Mouse (Mus musculus): ENCODE results near the gene Maml2. TPM values are rescaled to one million over a fixed set of nuclear protein-coding genes. Genes with fewer than 3 reads are reported as not detected.

Maml2 gene
- polyA plus RNA-seq, 1 experiment = 5.5 TPM

GRCm38 (mm10) chr9:13603533-13604143 lies 305.9 kb downstream of the Maml2 start:
- Histone ChIP-seq H3K27ac (ENCODE audit: insufficient read depth, low read length) (no peak overlapping the region), H3K4me3 (ENCODE audit: insufficient read depth, low read length) (no peak overlapping the region)

GRCm38 (mm10) chr9:13607609-13608185 lies 309.9 kb downstream of the Maml2 start:
- H3K4me3 ChIP-seq (ENCODE audit: insufficient read depth, low read length) = no peak overlapping the region
- peaks cover 5% of the 10 kb centered on the region for H3K4me1 ChIP-seq (ENCODE audit: control insufficient read depth, insufficient read depth, low read length)
- no peak for TF ChIP-seq CTCF (IDR thresholded peaks at IDR 0.05; ENCODE audit: extremely low read depth, insufficient read depth, low read length)
- no peak for TF ChIP-seq POLR2A (IDR thresholded peaks at IDR 0.05; ENCODE audit: extremely low read depth, insufficient read depth, low read length)
- peak overlapping the region; percentile 81 for H3K27ac ChIP-seq (ENCODE audit: insufficient read depth, low read length)

More at GRCm38 (mm10) chr9:13603533-13604143, 305.9 kb downstream of the Maml2 start:
- peaks cover 3% of the 10 kb centered on the region for H3K4me1 ChIP-seq (ENCODE audit: control insufficient read depth, insufficient read depth, low read length)
- no peak for TF ChIP-seq POLR2A (IDR thresholded peaks at IDR 0.05; ENCODE audit: extremely low read depth, insufficient read depth, low read length)
- TF ChIP-seq CTCF (IDR thresholded peaks at IDR 0.05; ENCODE audit: extremely low read depth, insufficient read depth, low read length) = no peak

GRCm38 (mm10) chr9:13608532-13609071 lies 310.8 kb downstream of the Maml2 start:
- H3K4me1 ChIP-seq (ENCODE audit: control insufficient read depth, insufficient read depth, low read length) = peaks cover 5% of the 10 kb centered on the region
- no peak overlapping the region for H3K4me3 ChIP-seq (ENCODE audit: insufficient read depth, low read length)
- no peak overlapping the region for H3K27ac ChIP-seq (ENCODE audit: insufficient read depth, low read length)
- TF ChIP-seq POLR2A (IDR thresholded peaks at IDR 0.05; ENCODE audit: extremely low read depth, insufficient read depth, low read length) (no peak), CTCF (IDR thresholded peaks at IDR 0.05; ENCODE audit: extremely low read depth, insufficient read depth, low read length) (no peak)

GRCm38 (mm10) chr9:13611561-13611960 lies 313.8 kb downstream of the Maml2 start:
- TF ChIP-seq POLR2A (IDR thresholded peaks at IDR 0.05; ENCODE audit: extremely low read depth, insufficient read depth, low read length) = no peak
- no peak for TF ChIP-seq CTCF (IDR thresholded peaks at IDR 0.05; ENCODE audit: extremely low read depth, insufficient read depth, low read length)
- Histone ChIP-seq H3K4me1 (ENCODE audit: control insufficient read depth, insufficient read depth, low read length) (peaks cover 5% of the 10 kb centered on the region), H3K4me3 (ENCODE audit: insufficient read depth, low read length) (no peak overlapping the region), H3K27ac (ENCODE audit: insufficient read depth, low read length) (no peak overlapping the region)

- Histone ChIP-seq H3K4me1 (ENCODE audit: control insufficient read depth, insufficient read depth, low read length) (peaks cover 5% of the 10 kb centered on the region), H3K4me3 (ENCODE audit: insufficient read depth, low read length) (no peak overlapping the region), H3K27ac (ENCODE audit: insufficient read depth, low read length) (no peak overlapping the region)
- TF ChIP-seq CTCF (IDR thresholded peaks at IDR 0.05; ENCODE audit: extremely low read depth, insufficient read depth, low read length) = no peak
- TF ChIP-seq POLR2A (IDR thresholded peaks at IDR 0.05; ENCODE audit: extremely low read depth, insufficient read depth, low read length) = no peak
Observed at GRCm38 (mm10) chr9:13612371-13612770, 314.6 kb downstream of the Maml2 start.

- H3K4me1 ChIP-seq (ENCODE audit: control insufficient read depth, insufficient read depth, low read length) = peaks cover 2% of the 10 kb centered on the region
- no peak overlapping the region for H3K4me3 ChIP-seq (ENCODE audit: insufficient read depth, low read length)
- no peak for TF ChIP-seq CTCF (IDR thresholded peaks at IDR 0.05; ENCODE audit: extremely low read depth, insufficient read depth, low read length)
- no peak for TF ChIP-seq POLR2A (IDR thresholded peaks at IDR 0.05; ENCODE audit: extremely low read depth, insufficient read depth, low read length)
- H3K27ac ChIP-seq (ENCODE audit: insufficient read depth, low read length) = no peak overlapping the region
Observed at GRCm38 (mm10) chr9:13613325-13614268, 315.8 kb downstream of the Maml2 start.

- Histone ChIP-seq H3K4me3 (ENCODE audit: insufficient read depth, low read length) (no peak overlapping the region), H3K27ac (ENCODE audit: insufficient read depth, low read length) (no peak overlapping the region), H3K4me1 (ENCODE audit: control insufficient read depth, insufficient read depth, low read length) (peaks cover 2% of the 10 kb centered on the region)
- no peak for TF ChIP-seq POLR2A (IDR thresholded peaks at IDR 0.05; ENCODE audit: extremely low read depth, insufficient read depth, low read length)
- no peak for TF ChIP-seq CTCF (IDR thresholded peaks at IDR 0.05; ENCODE audit: extremely low read depth, insufficient read depth, low read length)
Observed at GRCm38 (mm10) chr9:13616383-13617009, 318.7 kb downstream of the Maml2 start.

- no peak for TF ChIP-seq CTCF (IDR thresholded peaks at IDR 0.05; ENCODE audit: extremely low read depth, insufficient read depth, low read length)
- TF ChIP-seq POLR2A (IDR thresholded peaks at IDR 0.05; ENCODE audit: extremely low read depth, insufficient read depth, low read length) = no peak
- Histone ChIP-seq H3K4me3 (ENCODE audit: insufficient read depth, low read length) (no peak overlapping the region), H3K4me1 (ENCODE audit: control insufficient read depth, insufficient read depth, low read length) (no peaks in the 10 kb centered on the region), H3K27ac (ENCODE audit: insufficient read depth, low read length) (no peak overlapping the region)
Observed at GRCm38 (mm10) chr9:13620794-13621193, 323.0 kb downstream of the Maml2 start.

- Histone ChIP-seq H3K27ac (ENCODE audit: insufficient read depth, low read length) (no peak overlapping the region), H3K4me3 (ENCODE audit: insufficient read depth, low read length) (no peak overlapping the region), H3K4me1 (ENCODE audit: control insufficient read depth, insufficient read depth, low read length) (no peaks in the 10 kb centered on the region)
- TF ChIP-seq POLR2A (IDR thresholded peaks at IDR 0.05; ENCODE audit: extremely low read depth, insufficient read depth, low read length) (no peak), CTCF (IDR thresholded peaks at IDR 0.05; ENCODE audit: extremely low read depth, insufficient read depth, low read length) (no peak)
Observed at GRCm38 (mm10) chr9:13621941-13622340, 324.2 kb downstream of the Maml2 start.

All from cortical plate, adult 2 months (tissue).